Mouse (Mus musculus): ENCODE results near the gene Wdr72. TPM values are rescaled to one million over a fixed set of nuclear protein-coding genes. Genes with fewer than 3 reads are reported as not detected.

The Wdr72 gene
- polyA plus RNA-seq, 1 experiment = 3.0 TPM

- Histone ChIP-seq H3K9ac (ENCODE audit: low read depth, poor library complexity, severe bottlenecking) (no peak overlapping the region), H3K4me1 (ENCODE audit: control insufficient read depth, insufficient read depth, low read length) (no peaks in the 10 kb centered on the region), H3K4me3 (ENCODE audit: low read depth, low read length) (no peak overlapping the region), H3K27ac (ENCODE audit: insufficient read depth, low read length) (no peak overlapping the region), H3K36me3 (ENCODE audit: control insufficient read depth, insufficient read depth, low read length, poor library complexity, severe bottlenecking) (no peaks in the 10 kb centered on the region), H3K27me3 (ENCODE audit: control insufficient read depth, insufficient read depth, low read length, poor library complexity, severe bottlenecking) (no peaks in the 10 kb centered on the region), H3K9me3 (replicated peaks; ENCODE audit: control insufficient read depth, insufficient read depth, low read length, poor library complexity, severe bottlenecking) (no peaks in the 10 kb centered on the region)
- TF ChIP-seq EP300 (IDR thresholded peaks at IDR 0.05; ENCODE audit: insufficient read depth, low read depth, low read length) = no peak
- no peak for TF ChIP-seq CTCF (IDR thresholded peaks at IDR 0.05; ENCODE audit: low read depth, low read length)
- TF ChIP-seq POLR2A (IDR thresholded peaks at IDR 0.05; ENCODE audit: insufficient read depth, low read length) = no peak
Measured at GRCm38 (mm10) chr9:74286210-74286609, 176.1 kb downstream of the Wdr72 start.

- TF ChIP-seq EP300 (IDR thresholded peaks at IDR 0.05; ENCODE audit: insufficient read depth, low read depth, low read length) = no peak
- Histone ChIP-seq H3K4me1 (ENCODE audit: control insufficient read depth, insufficient read depth, low read length) (no peaks in the 10 kb centered on the region), H3K4me3 (ENCODE audit: low read depth, low read length) (no peak overlapping the region), H3K9me3 (replicated peaks; ENCODE audit: control insufficient read depth, insufficient read depth, low read length, poor library complexity, severe bottlenecking) (no peaks in the 10 kb centered on the region), H3K27me3 (ENCODE audit: control insufficient read depth, insufficient read depth, low read length, poor library complexity, severe bottlenecking) (no peaks in the 10 kb centered on the region), H3K36me3 (ENCODE audit: control insufficient read depth, insufficient read depth, low read length, poor library complexity, severe bottlenecking) (no peaks in the 10 kb centered on the region), H3K9ac (ENCODE audit: low read depth, poor library complexity, severe bottlenecking) (no peak overlapping the region), H3K27ac (ENCODE audit: insufficient read depth, low read length) (no peak overlapping the region)
Measured at GRCm38 (mm10) chr9:74294479-74294878, 184.3 kb downstream of the Wdr72 start.

- no peak for TF ChIP-seq POLR2A (IDR thresholded peaks at IDR 0.05; ENCODE audit: insufficient read depth, low read length)
- no peaks in the 10 kb centered on the region for H3K27me3 ChIP-seq (ENCODE audit: control insufficient read depth, insufficient read depth, low read length, poor library complexity, severe bottlenecking)
- no peak overlapping the region for H3K9ac ChIP-seq (ENCODE audit: low read depth, poor library complexity, severe bottlenecking)
- H3K4me1 ChIP-seq (ENCODE audit: control insufficient read depth, insufficient read depth, low read length) = no peaks in the 10 kb centered on the region
- no peaks in the 10 kb centered on the region for H3K36me3 ChIP-seq (ENCODE audit: control insufficient read depth, insufficient read depth, low read length, poor library complexity, severe bottlenecking)
- no peak overlapping the region for H3K4me3 ChIP-seq (ENCODE audit: low read depth, low read length)
- no peaks in the 10 kb centered on the region for H3K9me3 ChIP-seq (replicated peaks; ENCODE audit: control insufficient read depth, insufficient read depth, low read length, poor library complexity, severe bottlenecking)
- no peak overlapping the region for H3K27ac ChIP-seq (ENCODE audit: insufficient read depth, low read length)
Measured at GRCm38 (mm10) chr9:74318771-74319170, 208.6 kb downstream of the Wdr72 start.

GRCm38 (mm10) chr9:74324089-74324924 is 214.2 kb downstream of the Wdr72 start:
- H3K4me1 ChIP-seq (ENCODE audit: control insufficient read depth, insufficient read depth, low read length) = no peaks in the 10 kb centered on the region
- no peaks in the 10 kb centered on the region for H3K27me3 ChIP-seq (ENCODE audit: control insufficient read depth, insufficient read depth, low read length, poor library complexity, severe bottlenecking)
- no peaks in the 10 kb centered on the region for H3K36me3 ChIP-seq (ENCODE audit: control insufficient read depth, insufficient read depth, low read length, poor library complexity, severe bottlenecking)
- H3K9me3 ChIP-seq (replicated peaks; ENCODE audit: control insufficient read depth, insufficient read depth, low read length, poor library complexity, severe bottlenecking) = no peaks in the 10 kb centered on the region
- H3K27ac ChIP-seq (ENCODE audit: insufficient read depth, low read length) = no peak overlapping the region
- no peak overlapping the region for H3K4me3 ChIP-seq (ENCODE audit: low read depth, low read length)
- TF ChIP-seq EP300 (IDR thresholded peaks at IDR 0.05; ENCODE audit: insufficient read depth, low read depth, low read length) (no peak), CTCF (IDR thresholded peaks at IDR 0.05; ENCODE audit: low read depth, low read length) (no peak), POLR2A (IDR thresholded peaks at IDR 0.05; ENCODE audit: insufficient read depth, low read length) (no peak)
- no peak overlapping the region for H3K9ac ChIP-seq (ENCODE audit: low read depth, poor library complexity, severe bottlenecking)

GRCm38 (mm10) chr9:74324925-74325295 is 214.8 kb downstream of the Wdr72 start:
- no peak overlapping the region for H3K27ac ChIP-seq (ENCODE audit: insufficient read depth, low read length)
- TF ChIP-seq EP300 (IDR thresholded peaks at IDR 0.05; ENCODE audit: insufficient read depth, low read depth, low read length) = no peak
- TF ChIP-seq CTCF (IDR thresholded peaks at IDR 0.05; ENCODE audit: low read depth, low read length) = no peak
- TF ChIP-seq POLR2A (IDR thresholded peaks at IDR 0.05; ENCODE audit: insufficient read depth, low read length) = no peak

GRCm38 (mm10) chr9:74325981-74326380 is 215.8 kb downstream of the Wdr72 start:
- no peaks in the 10 kb centered on the region for H3K27me3 ChIP-seq (ENCODE audit: control insufficient read depth, insufficient read depth, low read length, poor library complexity, severe bottlenecking)

More at GRCm38 (mm10) chr9:74324925-74325295, 214.8 kb downstream of the Wdr72 start:
- Histone ChIP-seq H3K4me3 (ENCODE audit: low read depth, low read length) (no peak overlapping the region), H3K9me3 (replicated peaks; ENCODE audit: control insufficient read depth, insufficient read depth, low read length, poor library complexity, severe bottlenecking) (no peaks in the 10 kb centered on the region), H3K9ac (ENCODE audit: low read depth, poor library complexity, severe bottlenecking) (no peak overlapping the region), H3K36me3 (ENCODE audit: control insufficient read depth, insufficient read depth, low read length, poor library complexity, severe bottlenecking) (no peaks in the 10 kb centered on the region), H3K27me3 (ENCODE audit: control insufficient read depth, insufficient read depth, low read length, poor library complexity, severe bottlenecking) (no peaks in the 10 kb centered on the region), H3K4me1 (ENCODE audit: control insufficient read depth, insufficient read depth, low read length) (no peaks in the 10 kb centered on the region)

More at GRCm38 (mm10) chr9:74325981-74326380, 215.8 kb downstream of the Wdr72 start:
- TF ChIP-seq CTCF (IDR thresholded peaks at IDR 0.05; ENCODE audit: low read depth, low read length) (no peak), EP300 (IDR thresholded peaks at IDR 0.05; ENCODE audit: insufficient read depth, low read depth, low read length) (no peak), POLR2A (IDR thresholded peaks at IDR 0.05; ENCODE audit: insufficient read depth, low read length) (no peak)
- Histone ChIP-seq H3K27ac (ENCODE audit: insufficient read depth, low read length) (no peak overlapping the region), H3K4me1 (ENCODE audit: control insufficient read depth, insufficient read depth, low read length) (no peaks in the 10 kb centered on the region), H3K36me3 (ENCODE audit: control insufficient read depth, insufficient read depth, low read length, poor library complexity, severe bottlenecking) (no peaks in the 10 kb centered on the region), H3K9ac (ENCODE audit: low read depth, poor library complexity, severe bottlenecking) (no peak overlapping the region), H3K4me3 (ENCODE audit: low read depth, low read length) (no peak overlapping the region), H3K9me3 (replicated peaks; ENCODE audit: control insufficient read depth, insufficient read depth, low read length, poor library complexity, severe bottlenecking) (no peaks in the 10 kb centered on the region)

Data from ES-Bruce4 (cell line).